Mouse (Mus musculus): ENCODE results near the gene Sphkap. TPM values are rescaled to one million over a fixed set of nuclear protein-coding genes. Genes with fewer than 3 reads are reported as not detected.

The Sphkap gene
- total and polyA plus RNA-seq, 2 experiments from 2014 or later: 17.2 to 63.2 TPM

DNA sequence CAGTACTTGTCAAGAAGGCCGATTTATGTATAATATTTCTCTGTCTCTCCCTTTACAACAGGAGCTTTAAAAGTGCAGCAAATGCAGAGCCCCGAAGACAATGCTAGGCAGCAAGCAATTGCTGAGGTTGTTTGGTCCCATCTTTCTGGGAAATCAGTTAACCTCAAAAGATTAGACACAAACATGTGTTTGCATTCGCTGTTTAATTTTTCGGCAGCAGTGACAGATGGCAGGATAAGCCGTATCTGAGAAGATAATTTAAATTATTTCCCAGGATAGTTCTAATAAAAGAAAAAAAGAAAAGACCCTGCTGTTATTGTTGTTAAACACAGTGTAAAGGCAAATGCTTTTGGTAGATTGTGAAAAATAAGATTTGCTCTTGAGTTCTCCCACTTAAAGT lies 41.5 kb downstream of the Sphkap start:
- no peak overlapping the region for H3K27ac ChIP-seq (ENCODE audit: low read depth, low read length)

DNA sequence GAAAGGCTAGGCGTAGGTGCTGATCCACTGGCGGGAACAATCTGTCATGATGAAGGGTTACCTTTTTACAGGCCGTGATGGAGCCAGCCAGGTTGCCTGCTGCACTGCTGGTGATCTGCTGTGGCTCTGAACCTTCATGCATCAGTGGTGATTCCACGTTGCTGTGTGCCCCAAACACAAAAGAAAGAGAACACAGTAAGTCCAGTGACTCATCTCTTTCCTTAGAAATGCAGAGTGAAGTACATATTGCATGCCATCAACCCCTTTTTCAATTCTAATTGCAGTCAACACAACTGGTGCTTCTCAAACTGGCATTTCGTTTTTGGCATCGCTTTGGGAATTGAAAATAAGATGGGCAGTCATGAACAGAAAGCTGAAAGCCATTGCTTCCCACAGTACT lies 45.8 kb downstream of the Sphkap start:
- H3K27me3 ChIP-seq (ENCODE audit: insufficient read depth, low read length): no peaks in the 10 kb centered on the region
- TF ChIP-seq CTCF (IDR thresholded peaks at IDR 0.05): no peak
- H3K9me3 ChIP-seq (ENCODE audit: low read length): no peaks in the 10 kb centered on the region
- DNase-seq (ENCODE audit: low spot score) (no peak), ATAC-seq (ENCODE audit: low FRiP score) (no peak)
- no peak overlapping the region for H3K4me2 ChIP-seq (ENCODE audit: low read depth, low read length, poor library complexity, severe bottlenecking)
- WGBS: 75% methylated on average over 6 of the region's 6 CpGs
- H3K9ac ChIP-seq (replicated peaks; ENCODE audit: low read length, poor library complexity, severe bottlenecking): no peak overlapping the region
- no peak overlapping the region for H3K27ac ChIP-seq (ENCODE audit: low read depth, low read length)
- H3K36me3 ChIP-seq (ENCODE audit: insufficient read depth, low read length): no peaks in the 10 kb centered on the region
- H3K4me1 ChIP-seq (ENCODE audit: insufficient read depth, low read length): no peaks in the 10 kb centered on the region
- no peak overlapping the region for H3K4me3 ChIP-seq (ENCODE audit: low read depth, low read length)

More for the DNA sequence above, 41.5 kb downstream of the Sphkap start:
- Histone ChIP-seq H3K9me3 (ENCODE audit: low read length) (no peaks in the 10 kb centered on the region), H3K36me3 (ENCODE audit: insufficient read depth, low read length) (no peaks in the 10 kb centered on the region), H3K27me3 (ENCODE audit: insufficient read depth, low read length) (no peaks in the 10 kb centered on the region), H3K4me3 (ENCODE audit: low read depth, low read length) (no peak overlapping the region), H3K9ac (replicated peaks; ENCODE audit: low read length, poor library complexity, severe bottlenecking) (no peak overlapping the region), H3K4me1 (ENCODE audit: insufficient read depth, low read length) (no peaks in the 10 kb centered on the region), H3K4me2 (ENCODE audit: low read depth, low read length, poor library complexity, severe bottlenecking) (no peak overlapping the region)
- WGBS: 58% methylated on average over 5 of the region's 5 CpGs
- DNase-seq (ENCODE audit: low spot score): peak; percentile 17
- no peak for ATAC-seq (ENCODE audit: low FRiP score)
- no peak for TF ChIP-seq CTCF (IDR thresholded peaks at IDR 0.05)

DNA sequence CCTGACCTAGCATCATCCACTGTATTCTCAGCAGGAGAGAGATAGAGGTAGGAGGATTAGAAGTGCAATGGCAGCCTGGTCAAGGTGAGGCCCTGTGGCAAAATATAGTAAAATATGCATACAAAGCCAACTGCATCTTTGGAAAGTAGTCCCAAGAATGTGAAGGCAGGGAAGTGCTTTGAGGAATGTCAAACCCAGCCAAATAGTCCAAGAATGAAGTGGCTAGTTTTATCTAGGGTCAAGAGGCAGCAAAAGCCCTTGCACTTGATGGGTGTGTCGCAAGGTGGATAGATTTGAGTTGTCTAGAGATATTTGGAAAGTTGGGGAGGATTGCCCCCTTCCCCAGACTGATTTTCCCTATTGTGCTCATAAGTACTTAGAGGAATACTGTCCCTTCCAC lies 61.5 kb downstream of the Sphkap start:
- ATAC-seq (ENCODE audit: low FRiP score): no peak
- WGBS: 96% methylated on average over 1 of the region's 1 CpGs
- no peak for TF ChIP-seq CTCF (IDR thresholded peaks at IDR 0.05)

DNA sequence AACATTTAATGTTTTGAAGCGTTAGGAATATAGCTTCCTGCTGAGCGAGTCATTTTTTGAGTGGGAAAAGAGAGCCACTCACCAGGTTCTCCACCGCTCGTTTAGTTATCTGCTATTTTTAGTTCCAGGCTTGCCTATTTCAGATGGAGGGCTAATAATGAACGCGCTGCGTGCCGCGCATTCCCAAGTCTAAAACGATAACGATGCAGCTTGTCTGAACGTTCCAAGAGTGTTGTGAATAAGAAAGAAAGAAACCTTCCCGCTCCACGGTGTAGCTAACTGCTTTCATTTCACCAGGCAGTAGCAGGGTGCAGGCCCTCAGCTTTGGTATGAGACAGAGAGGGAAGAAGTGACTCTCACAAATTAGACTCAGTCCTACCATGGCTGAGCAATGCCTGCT lies 62.4 kb downstream of the Sphkap start:
- DNase-seq (ENCODE audit: low spot score) (peak; percentile 7), ATAC-seq (ENCODE audit: low FRiP score) (peak; percentile 41; the same call in 1 of the 2 replicates)
- Histone ChIP-seq H3K27ac (ENCODE audit: low read depth, low read length) (peak overlapping the region; percentile 62; the same call in 1 of the 2 replicates), H3K4me2 (ENCODE audit: low read depth, low read length, poor library complexity, severe bottlenecking) (no peak overlapping the region), H3K9me3 (ENCODE audit: low read length) (no peaks in the 10 kb centered on the region), H3K4me1 (ENCODE audit: insufficient read depth, low read length) (no peaks in the 10 kb centered on the region), H3K36me3 (ENCODE audit: insufficient read depth, low read length) (no peaks in the 10 kb centered on the region), H3K9ac (replicated peaks; ENCODE audit: low read length, poor library complexity, severe bottlenecking) (no peak overlapping the region), H3K4me3 (ENCODE audit: low read depth, low read length) (no peak overlapping the region), H3K27me3 (ENCODE audit: insufficient read depth, low read length) (no peaks in the 10 kb centered on the region)
- WGBS: 56% methylated on average over 14 of the region's 14 CpGs
- no peak for TF ChIP-seq CTCF (IDR thresholded peaks at IDR 0.05)

More for the DNA sequence above, 61.5 kb downstream of the Sphkap start:
- no peaks in the 10 kb centered on the region for H3K27me3 ChIP-seq (ENCODE audit: insufficient read depth, low read length)
- H3K4me1 ChIP-seq (ENCODE audit: insufficient read depth, low read length): no peaks in the 10 kb centered on the region
- no peak overlapping the region for H3K9ac ChIP-seq (replicated peaks; ENCODE audit: low read length, poor library complexity, severe bottlenecking)
- H3K36me3 ChIP-seq (ENCODE audit: insufficient read depth, low read length): no peaks in the 10 kb centered on the region
- DNase-seq (ENCODE audit: low spot score): no peak
- H3K9me3 ChIP-seq (ENCODE audit: low read length): no peaks in the 10 kb centered on the region
- H3K27ac ChIP-seq (ENCODE audit: low read depth, low read length): no peak overlapping the region
- no peak overlapping the region for H3K4me2 ChIP-seq (ENCODE audit: low read depth, low read length, poor library complexity, severe bottlenecking)
- H3K4me3 ChIP-seq (ENCODE audit: low read depth, low read length): no peak overlapping the region

DNA sequence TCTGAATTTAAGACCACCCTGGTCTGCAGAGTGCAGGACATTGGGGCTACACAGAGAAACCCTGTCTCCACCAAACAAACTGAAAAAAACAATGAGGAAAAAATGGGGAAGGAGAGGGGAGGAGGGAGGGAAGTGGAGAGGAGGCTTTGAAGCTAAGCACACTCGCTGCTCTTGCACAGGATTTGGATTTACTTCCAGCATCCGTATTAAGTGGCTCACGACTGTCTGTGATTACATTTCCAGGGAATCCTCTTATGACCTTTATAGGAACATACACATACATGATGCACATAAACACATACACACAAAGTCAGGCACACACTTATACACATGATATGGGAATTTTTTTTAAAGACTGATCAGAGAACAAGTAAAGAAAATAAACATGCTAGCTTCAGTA lies 62.9 kb downstream of the Sphkap start:
- ATAC-seq (ENCODE audit: low FRiP score) (peak; percentile 44; the same call in 1 of the 2 replicates), DNase-seq (ENCODE audit: low spot score) (no peak)
- Histone ChIP-seq H3K4me2 (ENCODE audit: low read depth, low read length, poor library complexity, severe bottlenecking) (no peak overlapping the region), H3K27me3 (ENCODE audit: insufficient read depth, low read length) (no peaks in the 10 kb centered on the region), H3K4me3 (ENCODE audit: low read depth, low read length) (no peak overlapping the region), H3K36me3 (ENCODE audit: insufficient read depth, low read length) (no peaks in the 10 kb centered on the region), H3K27ac (ENCODE audit: low read depth, low read length) (no peak overlapping the region), H3K9me3 (ENCODE audit: low read length) (no peaks in the 10 kb centered on the region), H3K9ac (replicated peaks; ENCODE audit: low read length, poor library complexity, severe bottlenecking) (no peak overlapping the region), H3K4me1 (ENCODE audit: insufficient read depth, low read length) (no peaks in the 10 kb centered on the region)
- no peak for TF ChIP-seq CTCF (IDR thresholded peaks at IDR 0.05)
- WGBS: 36% methylated on average over 3 of the region's 3 CpGs

DNA sequence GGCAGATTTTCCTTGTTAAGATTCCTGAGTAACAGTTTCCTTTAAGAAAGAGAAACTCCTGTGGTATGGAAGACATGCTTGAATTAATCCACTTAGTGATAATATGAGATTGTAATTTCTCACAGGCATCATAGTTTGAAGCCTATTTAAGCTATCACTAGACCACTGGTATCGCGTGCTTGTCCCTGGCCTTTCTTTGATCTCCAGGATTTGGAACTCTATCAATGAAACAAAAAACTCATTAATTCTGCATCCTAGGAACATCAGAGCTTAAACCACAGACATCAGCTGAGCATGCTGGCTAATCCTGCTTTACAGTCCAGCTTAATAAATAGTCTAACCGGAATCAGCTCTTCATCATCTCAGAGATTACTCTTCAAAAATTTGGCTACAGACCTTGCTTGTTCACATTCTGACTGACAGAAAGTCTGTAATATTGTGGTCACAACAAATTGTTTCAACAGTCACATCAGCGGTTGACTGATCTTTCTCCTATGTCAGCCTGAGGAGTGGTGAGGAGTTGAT lies 65.2 kb downstream of the Sphkap start:
- 42% methylated on average over 4 of the region's 4 CpGs for WGBS
- H3K27me3 ChIP-seq (ENCODE audit: insufficient read depth, low read length): no peaks in the 10 kb centered on the region
- H3K9ac ChIP-seq (replicated peaks; ENCODE audit: low read length, poor library complexity, severe bottlenecking): no peak overlapping the region
- no peak for TF ChIP-seq CTCF (IDR thresholded peaks at IDR 0.05)
- no peak overlapping the region for H3K4me2 ChIP-seq (ENCODE audit: low read depth, low read length, poor library complexity, severe bottlenecking)
- ATAC-seq (ENCODE audit: low FRiP score) (no peak), DNase-seq (ENCODE audit: low spot score) (peak; percentile 15)
- H3K27ac ChIP-seq (ENCODE audit: low read depth, low read length): no peak overlapping the region
- no peak overlapping the region for H3K4me3 ChIP-seq (ENCODE audit: low read depth, low read length)
- H3K9me3 ChIP-seq (ENCODE audit: low read length): no peaks in the 10 kb centered on the region
- H3K4me1 ChIP-seq (ENCODE audit: insufficient read depth, low read length): no peaks in the 10 kb centered on the region
- no peaks in the 10 kb centered on the region for H3K36me3 ChIP-seq (ENCODE audit: insufficient read depth, low read length)

Measured in midbrain, postnatal 0 days (tissue).